Comparison of ENCODE assay signal across 8 mouse cellular contexts in the genomic region with DNA sequence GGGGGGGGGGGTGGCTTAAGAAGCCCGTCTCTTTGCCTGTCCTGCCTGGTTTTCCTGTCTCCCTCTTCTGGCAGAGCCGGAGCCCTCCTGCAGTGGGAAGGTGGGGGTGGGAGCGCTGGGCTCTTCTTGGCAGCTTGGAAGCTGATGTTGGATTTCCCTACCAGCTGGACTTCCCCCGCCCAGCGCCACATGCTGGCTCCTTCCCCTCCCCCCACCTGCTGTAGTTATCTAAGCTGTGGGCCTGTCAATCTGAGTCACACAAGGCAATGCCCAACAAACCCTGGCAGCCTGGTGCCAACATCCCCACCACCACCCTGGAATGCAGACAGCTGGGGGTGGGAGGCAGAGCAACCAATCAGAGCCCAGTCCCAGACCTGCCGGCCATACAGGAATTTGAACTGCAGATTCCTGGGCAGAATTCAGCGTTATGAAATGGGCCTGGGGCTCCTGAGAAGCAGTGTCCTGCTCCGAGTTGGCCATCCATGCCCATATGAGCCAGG. TPM values are rescaled to one million over a fixed set of nuclear protein-coding genes. Genes with fewer than 3 reads are reported as not detected.
DNase-seq lines count a peak whose midpoint lies in the region; ATAC-seq and TF ChIP-seq lines count a peak whose summit lies in the region.

No protein-coding gene starts in this region.

- H3K4me1 ChIP-seq in forebrain, embryonic 12.5 days = peaks cover 41% of the 10 kb centered on the region
- peaks cover 58% of the 10 kb centered on the region for H3K4me1 ChIP-seq in hindbrain, embryonic 15.5 days (replicated peaks)
- peaks cover 29% of the 10 kb centered on the region for H3K4me1 ChIP-seq in midbrain, embryonic 16.5 days (ENCODE audit: control insufficient read depth, insufficient read depth, low read length)

- peak; percentile 74 for ATAC-seq in forebrain, embryonic 12.5 days (ENCODE audit: low FRiP score)
- peak; percentile 90 for ATAC-seq in hindbrain, embryonic 15.5 days (ENCODE audit: low FRiP score, low read depth)
- peak; percentile 84 for ATAC-seq in midbrain, embryonic 16.5 days
- ATAC-seq in megakaryocyte-erythroid progenitor cell, adult 5-6 weeks (replicated peaks; ENCODE audit: low FRiP score, low TSS enrichment, poor library complexity, severe bottlenecking) = no peak

- H3K27ac ChIP-seq in forebrain, embryonic 12.5 days = no peak overlapping the region
- H3K27ac ChIP-seq in hindbrain, embryonic 15.5 days (replicated peaks) = peak overlapping the region; percentile 76
- peak overlapping the region; percentile 96 for H3K27ac ChIP-seq in left cerebral cortex, adult 2 months
- peak overlapping the region; percentile 76 for H3K27ac ChIP-seq in midbrain, embryonic 16.5 days (ENCODE audit: low read length)

- H3K4me3 ChIP-seq in forebrain, embryonic 12.5 days (replicated peaks) = 0 out of 2 replicates have a peak overlapping the region, but pooled peaks have one; percentile 5
- peak overlapping the region; percentile 63 for H3K4me3 ChIP-seq in hindbrain, embryonic 15.5 days
- peak overlapping the region; percentile 77 for H3K4me3 ChIP-seq in left cerebral cortex, adult 2 months
- H3K4me3 ChIP-seq in midbrain, embryonic 16.5 days (ENCODE audit: low read depth, low read length) = peak overlapping the region; percentile 68

- peak overlapping the region; percentile 67 for H3K4me2 ChIP-seq in forebrain, embryonic 12.5 days
- peak overlapping the region; percentile 81 for H3K4me2 ChIP-seq in hindbrain, embryonic 15.5 days
- H3K4me2 ChIP-seq in midbrain, embryonic 16.5 days (ENCODE audit: low read length) = peak overlapping the region; percentile 80

- WGBS in forebrain, embryonic 12.5 days = 4% methylated on average over 8 of the region's 8 CpGs
- WGBS in hindbrain, embryonic 15.5 days = under 1% methylated on average over 8 of the region's 8 CpGs
- WGBS in midbrain, embryonic 16.5 days = under 1% methylated on average over 8 of the region's 8 CpGs

- TF ChIP-seq CTCF in left cerebral cortex, adult 2 months (IDR thresholded peaks at IDR 0.05) = peak; percentile 22

- DNase-seq in heart, adult 11 months = peak; percentile 95
- no peak for DNase-seq in heart, adult 8-10 months (ENCODE audit: low spot score)
- peak; percentile 87 to 89 for DNase-seq in left cerebral cortex, adult 2 months (ENCODE audit: extremely low spot score in 1 of 2, low spot score in 2 of 2)
- no peak for DNase-seq in testis, postnatal 10 days (ENCODE audit: low spot score)

- no peaks in the 10 kb centered on the region for H3K36me3 ChIP-seq in forebrain, embryonic 12.5 days (replicated peaks)
- H3K36me3 ChIP-seq in hindbrain, embryonic 15.5 days = no peaks in the 10 kb centered on the region
- H3K36me3 ChIP-seq in midbrain, embryonic 16.5 days (ENCODE audit: control insufficient read depth, insufficient read depth, low read length) = no peaks in the 10 kb centered on the region; the same call in 1 of the 2 replicates

- H3K27me3 ChIP-seq in forebrain, embryonic 12.5 days = peaks cover 73% of the 10 kb centered on the region
- 0 out of 2 replicates have a peak, but pooled peaks cover 2% of the 10 kb centered on the region for H3K27me3 ChIP-seq in hindbrain, embryonic 15.5 days
- no peaks in the 10 kb centered on the region for H3K27me3 ChIP-seq in midbrain, embryonic 16.5 days (ENCODE audit: control insufficient read depth, insufficient read depth, low read depth, low read length)

- intact Hi-C loops in left cerebral cortex, adult 2 months (cut with DNase I) = loop anchor here (1.0 kb wide), 1 partner anchor 19 kb away; no protein-coding TSS in a partner anchor

- H3K9me3 ChIP-seq in forebrain, embryonic 12.5 days = no peaks in the 10 kb centered on the region
- no peaks in the 10 kb centered on the region for H3K9me3 ChIP-seq in hindbrain, embryonic 15.5 days
- H3K9me3 ChIP-seq in midbrain, embryonic 16.5 days (replicated peaks; ENCODE audit: control insufficient read depth, low read length, poor library complexity, severe bottlenecking) = no peaks in the 10 kb centered on the region

- no peak overlapping the region for H3K9ac ChIP-seq in forebrain, embryonic 12.5 days
- H3K9ac ChIP-seq in hindbrain, embryonic 15.5 days = peak overlapping the region; percentile 66
- peak overlapping the region; percentile 80 for H3K9ac ChIP-seq in midbrain, embryonic 16.5 days (ENCODE audit: low read depth, low read length)

RNA-seq across cellular contexts. Expression of gene Lrtm2, which starts 1.3 kb away (rescaled TPM):
- total RNA-seq in heart, adult 8-10 months (2022) = under 1 TPM; 0.14 to 1.00 (median 0.23) TPM
- 0.68 and 0.70 TPM in 2 replicates for polyA plus RNA-seq in forebrain, embryonic 12.5 days (2016; fragmentation: Nextera tagmentation; extraction: Ambion mirVana)
- 12.7 and 14.6 TPM in 2 replicates for polyA plus RNA-seq in hindbrain, embryonic 15.5 days (2015; fragmentation: Nextera tagmentation; extraction: Ambion mirVana)
- total RNA-seq in left cerebral cortex, adult 2 months (2021) = 10 to 100 TPM; 60.5 to 63.9 TPM
- polyA plus RNA-seq in midbrain, embryonic 16.5 days (2015; fragmentation: Nextera tagmentation; extraction: Ambion mirVana) = 13.0 and 16.9 TPM in 2 replicates
- total RNA-seq in megakaryocyte-erythroid progenitor cell, adult 5-6 weeks (2014; fragmentation: Nextera tagmentation) = not detected in 2 replicates
- total RNA-seq in megakaryocyte-erythroid progenitor cell, adult 5-6 weeks (2017) = 0.38 TPM in 1 of 2 replicates, not detected in the other

Comparison
In these comparisons a context has a peak if more than half of its experiments do, and no peak if none do; other contexts are left out.
1. DNase-seq: peak in heart, adult 11 months (single experiment) and left cerebral cortex, adult 2 months (2 of 2); none in heart, adult 8-10 months (single experiment) and testis, postnatal 10 days (single experiment).
2. H3K4me3 ChIP-seq: peak in every context shown above with its lines; median percentile 77 in left cerebral cortex, adult 2 months; 68 in midbrain, embryonic 16.5 days; 63 in hindbrain, embryonic 15.5 days; 5 in forebrain, embryonic 12.5 days.
3. RNA of gene Lrtm2, which starts 1.3 kb away (total RNA-seq): 60.5 to 63.9 TPM in left cerebral cortex, adult 2 months; 0.38 TPM in megakaryocyte-erythroid progenitor cell, adult 5-6 weeks and 0.14 to 1.00 TPM in heart, adult 8-10 months; every median in the first group is over 10 times any median in the second.
4. Peak in every context shown above with its lines, with median percentiles within 50 percentile points of each other: H3K4me2 ChIP-seq.